Mouse (Mus musculus): ENCODE data around the gene Elmo1.

DNA sequence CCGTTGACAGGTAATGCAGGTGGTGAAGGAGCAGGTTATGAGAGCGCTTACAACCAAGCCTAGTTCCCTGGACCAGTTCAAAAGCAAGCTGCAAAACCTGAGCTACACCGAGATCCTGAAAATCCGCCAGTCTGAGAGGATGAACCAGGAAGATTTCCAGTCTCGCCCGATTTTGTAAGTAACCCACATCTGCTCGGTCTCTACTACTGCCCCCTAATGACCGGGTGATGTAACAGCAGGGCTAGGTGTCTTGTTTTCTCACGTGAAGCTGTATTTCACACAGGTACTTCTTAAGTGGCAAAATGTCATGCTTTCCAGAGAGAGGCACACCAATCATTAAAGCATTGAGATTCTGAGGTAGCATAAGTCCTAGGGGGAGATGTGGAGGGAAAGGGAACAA lies 474.0 kb downstream of the Elmo1 start:
- TF ChIP-seq GATA1 (IDR thresholded peaks at IDR 0.05; ENCODE audit: borderline replicate concordance, low read length) (no peak), FLI1 (IDR thresholded peaks at IDR 0.05; ENCODE audit: low read length) (no peak)

Measured in megakaryocyte, embryonic 14.5 days (primary cell).